Mouse (Mus musculus): ENCODE data around the gene Klhdc10. TPM values are rescaled to one million over a fixed set of nuclear protein-coding genes. Genes with fewer than 3 reads are reported as not detected.

The Klhdc10 gene
- total and polyA plus RNA-seq, 2 experiments from 2014 or later = 28.5 to 116 TPM

GRCm38 (mm10) chr6:30477210-30477714 is 75.6 kb downstream of the Klhdc10 start:
- 86% methylated on average over 8 of the region's 8 CpGs for WGBS
- DNase-seq (ENCODE audit: low spot score) (peak; percentile 70), ATAC-seq (ENCODE audit: low FRiP score) (no peak; the same call in 1 of the 2 replicates)
- H3K4me2 ChIP-seq (ENCODE audit: low read depth, low read length, poor library complexity, severe bottlenecking) = no peak overlapping the region
- no peaks in the 10 kb centered on the region for H3K27me3 ChIP-seq (ENCODE audit: insufficient read depth, low read length)
- H3K9ac ChIP-seq (replicated peaks; ENCODE audit: low read length, poor library complexity, severe bottlenecking) = no peak overlapping the region; the same call in 1 of the 2 replicates
- H3K36me3 ChIP-seq (ENCODE audit: insufficient read depth, low read length) = peaks cover 8% of the 10 kb centered on the region
- TF ChIP-seq CTCF (IDR thresholded peaks at IDR 0.05) = no peak
- H3K4me3 ChIP-seq (ENCODE audit: low read depth, low read length) = no peak overlapping the region
- H3K9me3 ChIP-seq (ENCODE audit: low read length) = no peaks in the 10 kb centered on the region
- no peaks in the 10 kb centered on the region for H3K4me1 ChIP-seq (ENCODE audit: insufficient read depth, low read length)
- H3K27ac ChIP-seq (ENCODE audit: low read depth, low read length) = no peak overlapping the region

DNA sequence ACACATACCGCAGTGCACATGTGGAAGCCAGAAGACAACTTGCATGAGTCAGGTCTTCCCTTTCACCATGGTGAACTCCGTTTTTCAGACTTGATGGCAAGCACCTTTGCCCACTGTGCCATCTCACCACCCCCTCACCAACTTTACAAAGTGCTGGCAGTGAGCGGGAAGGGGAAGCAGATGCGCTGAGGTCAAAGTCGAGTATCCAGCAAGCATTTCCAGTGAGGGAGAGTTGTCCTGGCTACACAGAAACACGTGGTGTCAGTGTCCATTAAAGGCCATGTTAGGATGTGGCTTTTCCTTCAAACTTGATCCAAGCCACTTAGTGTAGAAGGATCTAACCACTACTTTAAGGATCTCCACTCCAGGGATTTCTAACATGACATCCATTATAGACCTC is 76.1 kb downstream of the Klhdc10 start:
- Histone ChIP-seq H3K36me3 (ENCODE audit: insufficient read depth, low read length) (peaks cover 8% of the 10 kb centered on the region), H3K4me1 (ENCODE audit: insufficient read depth, low read length) (no peaks in the 10 kb centered on the region), H3K9me3 (ENCODE audit: low read length) (no peaks in the 10 kb centered on the region), H3K9ac (replicated peaks; ENCODE audit: low read length, poor library complexity, severe bottlenecking) (no peak overlapping the region), H3K4me3 (ENCODE audit: low read depth, low read length) (no peak overlapping the region), H3K4me2 (ENCODE audit: low read depth, low read length, poor library complexity, severe bottlenecking) (no peak overlapping the region), H3K27me3 (ENCODE audit: insufficient read depth, low read length) (no peaks in the 10 kb centered on the region), H3K27ac (ENCODE audit: low read depth, low read length) (no peak overlapping the region)
- no peak for TF ChIP-seq CTCF (IDR thresholded peaks at IDR 0.05)
- no peak for ATAC-seq (ENCODE audit: low FRiP score)
- DNase-seq (ENCODE audit: low spot score) = no peak
- WGBS = 91% methylated on average over 6 of the region's 6 CpGs

- no peaks in the 10 kb centered on the region for H3K27me3 ChIP-seq (ENCODE audit: insufficient read depth, low read length)
- H3K4me3 ChIP-seq (ENCODE audit: low read depth, low read length) = no peak overlapping the region
- H3K27ac ChIP-seq (ENCODE audit: low read depth, low read length) = no peak overlapping the region
- no peaks in the 10 kb centered on the region for H3K9me3 ChIP-seq (ENCODE audit: low read length)
- peaks cover 8% of the 10 kb centered on the region for H3K36me3 ChIP-seq (ENCODE audit: insufficient read depth, low read length)
- H3K4me2 ChIP-seq (ENCODE audit: low read depth, low read length, poor library complexity, severe bottlenecking) = no peak overlapping the region
- ATAC-seq (ENCODE audit: low FRiP score) = no peak
- no peak overlapping the region for H3K9ac ChIP-seq (replicated peaks; ENCODE audit: low read length, poor library complexity, severe bottlenecking)
- H3K4me1 ChIP-seq (ENCODE audit: insufficient read depth, low read length) = no peaks in the 10 kb centered on the region
- TF ChIP-seq CTCF (IDR thresholded peaks at IDR 0.05) = no peak
- no peak for DNase-seq (ENCODE audit: low spot score)
- WGBS = 96% methylated on average over 3 of the region's 3 CpGs
Measured at GRCm38 (mm10) chr6:30479418-30479817, 77.8 kb downstream of the Klhdc10 start.

- no peaks in the 10 kb centered on the region for H3K27me3 ChIP-seq (ENCODE audit: insufficient read depth, low read length)
- TF ChIP-seq CTCF (IDR thresholded peaks at IDR 0.05) = no peak
- H3K9ac ChIP-seq (replicated peaks; ENCODE audit: low read length, poor library complexity, severe bottlenecking) = no peak overlapping the region
- ATAC-seq (ENCODE audit: low FRiP score) (no peak), DNase-seq (ENCODE audit: low spot score) (no peak)
- no peak overlapping the region for H3K4me2 ChIP-seq (ENCODE audit: low read depth, low read length, poor library complexity, severe bottlenecking)
- no peak overlapping the region for H3K27ac ChIP-seq (ENCODE audit: low read depth, low read length)
- H3K4me3 ChIP-seq (ENCODE audit: low read depth, low read length) = no peak overlapping the region
- H3K9me3 ChIP-seq (ENCODE audit: low read length) = no peaks in the 10 kb centered on the region
- peaks cover 14% of the 10 kb centered on the region for H3K36me3 ChIP-seq (ENCODE audit: insufficient read depth, low read length)
- H3K4me1 ChIP-seq (ENCODE audit: insufficient read depth, low read length) = no peaks in the 10 kb centered on the region
- 89% methylated on average over 2 of the region's 2 CpGs for WGBS
Measured at GRCm38 (mm10) chr6:30482908-30483307, 81.2 kb downstream of the Klhdc10 start.

DNA sequence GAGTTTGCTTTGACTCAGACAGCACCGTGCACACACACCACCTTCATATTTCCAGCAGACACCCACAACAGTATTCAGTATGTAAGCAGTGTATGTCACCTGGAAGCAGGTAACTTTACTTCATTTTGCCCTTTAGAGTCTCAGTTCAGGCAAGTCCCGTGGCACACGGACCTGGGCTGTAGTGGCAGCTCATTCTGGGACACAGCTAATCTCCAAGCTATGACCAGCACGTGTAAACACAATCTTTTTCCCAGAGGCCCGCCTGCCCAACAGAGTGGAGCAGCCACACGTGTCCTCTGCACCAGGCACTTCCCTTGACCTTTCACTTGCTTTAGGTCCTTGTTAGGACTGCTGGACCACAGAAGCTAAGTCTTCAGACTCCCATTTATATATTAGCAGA is 84.8 kb downstream of the Klhdc10 start:
- no peaks in the 10 kb centered on the region for H3K9me3 ChIP-seq (ENCODE audit: low read length)
- DNase-seq (ENCODE audit: low spot score) = no peak
- H3K4me2 ChIP-seq (ENCODE audit: low read depth, low read length, poor library complexity, severe bottlenecking) = no peak overlapping the region
- no peak for TF ChIP-seq CTCF (IDR thresholded peaks at IDR 0.05)
- no peak overlapping the region for H3K9ac ChIP-seq (replicated peaks; ENCODE audit: low read length, poor library complexity, severe bottlenecking)
- H3K36me3 ChIP-seq (ENCODE audit: insufficient read depth, low read length) = peaks cover 6% of the 10 kb centered on the region
- 93% methylated on average over 6 of the region's 6 CpGs for WGBS
- H3K4me1 ChIP-seq (ENCODE audit: insufficient read depth, low read length) = no peaks in the 10 kb centered on the region
- no peak overlapping the region for H3K27ac ChIP-seq (ENCODE audit: low read depth, low read length)
- no peaks in the 10 kb centered on the region for H3K27me3 ChIP-seq (ENCODE audit: insufficient read depth, low read length)
- no peak for ATAC-seq (ENCODE audit: low FRiP score)
- H3K4me3 ChIP-seq (ENCODE audit: low read depth, low read length) = no peak overlapping the region

GRCm38 (mm10) chr6:30499049-30499448 is 97.4 kb downstream of the Klhdc10 start:
- H3K36me3 ChIP-seq (ENCODE audit: insufficient read depth, low read length) = peaks cover 11% of the 10 kb centered on the region; the same call in 1 of the 2 replicates
- no peak overlapping the region for H3K9ac ChIP-seq (replicated peaks; ENCODE audit: low read length, poor library complexity, severe bottlenecking)
- DNase-seq (ENCODE audit: low spot score) (no peak), ATAC-seq (ENCODE audit: low FRiP score) (no peak)
- no peaks in the 10 kb centered on the region for H3K4me1 ChIP-seq (ENCODE audit: insufficient read depth, low read length)
- TF ChIP-seq CTCF (IDR thresholded peaks at IDR 0.05) = no peak
- no peak overlapping the region for H3K4me3 ChIP-seq (ENCODE audit: low read depth, low read length)
- no peaks in the 10 kb centered on the region for H3K9me3 ChIP-seq (ENCODE audit: low read length)
- H3K27me3 ChIP-seq (ENCODE audit: insufficient read depth, low read length) = no peaks in the 10 kb centered on the region
- H3K4me2 ChIP-seq (ENCODE audit: low read depth, low read length, poor library complexity, severe bottlenecking) = no peak overlapping the region
- WGBS = 86% methylated on average over 3 of the region's 3 CpGs
- H3K27ac ChIP-seq (ENCODE audit: low read depth, low read length) = no peak overlapping the region

Other genes with a start within 250 kb of the Klhdc10 start
- gene Ube2h, start 97.3 kb upstream of the Klhdc10 start, total RNA-seq (2014; rRNA removed) = 47.8 and 57.0 TPM in 2 replicates
- gene Ube2h, start 97.3 kb upstream of the Klhdc10 start, polyA plus RNA-seq (2015; fragmentation: Nextera tagmentation; extraction: Ambion mirVana) = 40.0 and 43.1 TPM in 2 replicates
- 43.2 and 53.9 TPM in 2 replicates for gene Zc3hc1, start 10.8 kb upstream of the Klhdc10 start, total RNA-seq (2014; rRNA removed)
- 61.9 and 63.3 TPM in 2 replicates for gene Zc3hc1, start 10.8 kb upstream of the Klhdc10 start, polyA plus RNA-seq (2015; fragmentation: Nextera tagmentation; extraction: Ambion mirVana)
- gene Tmem209, start 107.9 kb downstream of the Klhdc10 start, total RNA-seq (2014; rRNA removed) = 37.4 and 50.3 TPM in 2 replicates
- 22.8 and 23.1 TPM in 2 replicates for gene Tmem209, start 107.9 kb downstream of the Klhdc10 start, polyA plus RNA-seq (2015; fragmentation: Nextera tagmentation; extraction: Ambion mirVana)
- gene Ssmem1, start 108.0 kb downstream of the Klhdc10 start, total RNA-seq (2014; rRNA removed) = 0.28 TPM in 1 of 2 replicates, not detected in the other
- gene Ssmem1, start 108.0 kb downstream of the Klhdc10 start, polyA plus RNA-seq (2015; fragmentation: Nextera tagmentation; extraction: Ambion mirVana) = 0.15 and 0.19 TPM in 2 replicates
- gene Cpa2, start 139.7 kb downstream of the Klhdc10 start, total RNA-seq (2014; rRNA removed) = 6.2 and 9.3 TPM in 2 replicates
- gene Cpa2, start 139.7 kb downstream of the Klhdc10 start, polyA plus RNA-seq (2015; fragmentation: Nextera tagmentation; extraction: Ambion mirVana) = 13.0 and 15.2 TPM in 2 replicates
- 0.42 and 0.49 TPM in 2 replicates for gene Cpa4, start 166.5 kb downstream of the Klhdc10 start, total RNA-seq (2014; rRNA removed)
- 0.75 and 0.79 TPM in 2 replicates for gene Cpa4, start 166.5 kb downstream of the Klhdc10 start, polyA plus RNA-seq (2015; fragmentation: Nextera tagmentation; extraction: Ambion mirVana)
- gene Cpa5, start 209.1 kb downstream of the Klhdc10 start, total RNA-seq (2014; rRNA removed) = not detected in 2 replicates
- 0.13 TPM in 1 of 2 replicates, not detected in the other for gene Cpa5, start 209.1 kb downstream of the Klhdc10 start, polyA plus RNA-seq (2015; fragmentation: Nextera tagmentation; extraction: Ambion mirVana)
- 0.60 and 0.94 TPM in 2 replicates for gene Cpa1, start 237.3 kb downstream of the Klhdc10 start, total RNA-seq (2014; rRNA removed)
- 0.44 and 0.51 TPM in 2 replicates for gene Cpa1, start 237.3 kb downstream of the Klhdc10 start, polyA plus RNA-seq (2015; fragmentation: Nextera tagmentation; extraction: Ambion mirVana)